Mouse (Mus musculus) liver, postnatal 0 days (tissue): ENCODE results near the gene Gm20388.

Experiments
- CTCF ChIP-seq: sonication (generic); IDR thresholded peaks from 2 replicates; pipeline ENCODE4 v1.5.1; 2016; ENCODE audit warnings: antibody characterized with exemption, low read depth
- EP300 ChIP-seq: IDR thresholded peaks from 2 replicates; pipeline ENCODE4 v1.6.1; 2016; ENCODE audit warnings: antibody characterized with exemption, low read depth, mild to moderate bottlenecking

DNA sequence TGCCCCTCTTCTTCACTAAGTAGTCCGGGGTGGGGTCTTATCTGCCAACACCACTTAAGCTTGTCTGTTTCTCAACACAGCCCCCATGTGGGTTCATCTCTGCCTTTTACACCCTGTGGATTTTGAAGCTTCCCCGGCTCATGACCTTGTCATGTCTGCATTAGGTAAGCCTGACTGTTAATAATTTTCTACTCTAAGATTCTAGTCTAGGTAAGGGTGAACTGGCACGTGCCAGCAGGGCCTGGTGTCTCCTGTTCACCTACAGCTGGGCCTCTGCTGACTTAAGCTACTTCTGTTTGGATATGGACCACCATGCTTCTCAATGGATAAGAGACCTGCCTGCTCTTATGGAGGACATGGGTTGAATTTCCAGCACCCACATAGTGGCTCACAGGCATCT lies 9.3 kb upstream of the Gm20388 start:
- TF ChIP-seq CTCF: no peak
- no peak for TF ChIP-seq EP300
